Mouse (Mus musculus): ENCODE data around the gene Slc1a5.
A peak's percentile ranks its signal among the peaks of the same experiment; 100 is the strongest.

Slc1a5 gene

GRCm38 (mm10) chr7:16782555-16783125, 1.5 kb downstream of the Slc1a5 start:
- DNase-seq = no peak

GRCm38 (mm10) chr7:16783224-16783688, 2.1 kb downstream of the Slc1a5 start:
- DNase-seq = peak in 1 of 2 experiments; percentile 29

GRCm38 (mm10) chr7:16783758-16784415, 2.7 kb downstream of the Slc1a5 start:
- peak; percentile 75 to 85 for DNase-seq

- DNase-seq = peak; percentile 33 to 60
Observed at GRCm38 (mm10) chr7:16784498-16784976, 3.4 kb downstream of the Slc1a5 start.

GRCm38 (mm10) chr7:16785541-16786083, 4.5 kb downstream of the Slc1a5 start:
- no peak for DNase-seq

GRCm38 (mm10) chr7:16792316-16792715, 11.2 kb downstream of the Slc1a5 start:
- no peak for DNase-seq

GRCm38 (mm10) chr7:16793010-16793725, 12.0 kb downstream of the Slc1a5 start:
- no peak for DNase-seq

- no peak for DNase-seq
Observed at GRCm38 (mm10) chr7:16794886-16795285, 13.7 kb downstream of the Slc1a5 start.

- DNase-seq = peak in 1 of 2 experiments; percentile 28
Observed at GRCm38 (mm10) chr7:16804409-16805028, 23.4 kb downstream of the Slc1a5 start.

GRCm38 (mm10) chr7:16807936-16808335, 26.8 kb downstream of the Slc1a5 start:
- DNase-seq = peak in 1 of 2 experiments; percentile 23

GRCm38 (mm10) chr7:16808647-16809046, 27.5 kb downstream of the Slc1a5 start:
- no peak for DNase-seq

- DNase-seq = peak; percentile 82 to 85
Observed at GRCm38 (mm10) chr7:16809739-16810138, 28.6 kb downstream of the Slc1a5 start.

- no peak for DNase-seq
Observed at GRCm38 (mm10) chr7:16810399-16810919, 29.3 kb downstream of the Slc1a5 start.

- DNase-seq = peak; percentile 58 to 75
Observed at GRCm38 (mm10) chr7:16810920-16811648, 29.9 kb downstream of the Slc1a5 start.

- DNase-seq = no peak
Observed at GRCm38 (mm10) chr7:16811649-16812070, 30.5 kb downstream of the Slc1a5 start.

GRCm38 (mm10) chr7:16812505-16812904, 31.4 kb downstream of the Slc1a5 start:
- no peak for DNase-seq

- DNase-seq = peak in 1 of 2 experiments; percentile 51
Observed at GRCm38 (mm10) chr7:16815351-16815941, 34.3 kb downstream of the Slc1a5 start, which contains the start of gene Strn4. Strn4 (plus strand) TSS chr7:16815889.

- peak; percentile 84 to 91 for DNase-seq
Observed at GRCm38 (mm10) chr7:16816078-16816474, 34.9 kb downstream of the Slc1a5 start.

- DNase-seq = peak; percentile 73 to 82
Observed at GRCm38 (mm10) chr7:16816475-16817122, 35.5 kb downstream of the Slc1a5 start, which contains the start of gene Fkrp. Fkrp (minus strand) TSS chr7:16816732.

GRCm38 (mm10) chr7:16817693-16818092, 36.6 kb downstream of the Slc1a5 start:
- DNase-seq = no peak

- DNase-seq = no peak
Observed at GRCm38 (mm10) chr7:16819794-16820193, 38.7 kb downstream of the Slc1a5 start.

Measured in kidney, postnatal 4 days (tissue).